Mouse (Mus musculus) embryonic stem cell, embryonic (primary cell): ENCODE data around the gene Tmem132d.

Experiments used
- CTCF ChIA-PET, 4 experiments: fragments of 300-600 bp in 2 of 4; fragments of 350-600 bp in 2 of 4; sonication (Branson Sonifier 250); formaldehyde crosslinking; loops; one replicate each; lab custom pipeline; 2022; ENCODE audit warnings: inconsistent platforms in 2 of 4; lab: Charles Lee
- POLR2A ChIA-PET, 4 experiments: fragments of 300-600 bp in 2 of 4; fragments of 350-600 bp in 2 of 4; sonication (Branson Sonifier 250); formaldehyde crosslinking; loops; one replicate each; lab custom pipeline; 2022; ENCODE audit warnings: antibody characterized with exemption in 4 of 4, inconsistent platforms in 1 of 4; lab: Charles Lee

The Tmem132d gene

GRCm38 (mm10) chr5:128432916-128433315 lies at the start of gene Tmem132d:
Tmem132d (minus strand) TSS chr5:128433077.
- POLR2A ChIA-PET: interaction anchor here in 1 of 4 experiments (1.5 kb wide), 1 partner anchor 736 kb away, joined by 3 read pairs; no protein-coding TSS in a partner anchor

DNA sequence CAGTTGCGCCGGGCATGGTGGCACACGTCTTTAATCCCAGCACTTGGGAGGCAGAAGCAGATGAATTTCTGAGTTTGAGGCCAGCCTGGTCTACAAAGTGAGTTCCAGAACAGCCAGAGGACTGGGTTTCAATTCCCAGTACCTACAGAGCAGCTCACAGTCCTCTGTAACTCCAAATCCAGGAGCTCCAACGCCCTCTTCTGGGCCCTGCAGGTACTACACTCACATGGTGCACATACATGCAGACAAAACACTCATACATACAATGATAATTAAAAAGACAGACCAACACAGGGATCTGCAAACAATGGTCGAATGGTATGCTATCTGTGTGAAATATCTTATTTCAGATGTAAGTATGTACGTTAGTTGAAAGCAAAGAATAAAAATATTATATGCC lies 47.9 kb upstream of the Tmem132d start:
- ChIA-PET POLR2A (interaction anchor here in 1 of 4 experiments (1.3 kb wide), 2 partner anchors 13 to 18 kb away, joined by 3 read pairs; no protein-coding TSS in a partner anchor), CTCF (interaction anchor here in 3 of 4 experiments (0.6 to 1.0 kb wide), 10 partner anchors 10 to 1227 kb away, joined by 3 to 7 read pairs (median 3); no protein-coding TSS in a partner anchor)

More at GRCm38 (mm10) chr5:128432916-128433315, at the start of gene Tmem132d:
- CTCF ChIA-PET: interaction anchor here in 1 of 4 experiments (1.7 kb wide), 1 partner anchor 82 kb away, joined by 5 read pairs; no protein-coding TSS in a partner anchor

- POLR2A ChIA-PET: interaction anchor here in 1 of 4 experiments (0.9 to 1.6 kb wide), 3 partner anchors 11 to 25 kb away, joined by 4 to 5 read pairs (median 4); no protein-coding TSS in a partner anchor
Observed at GRCm38 (mm10) chr5:128475372-128475771, 42.5 kb upstream of the Tmem132d start.

GRCm38 (mm10) chr5:128469812-128470211 lies 36.9 kb upstream of the Tmem132d start:
- POLR2A ChIA-PET: interaction anchor here in 2 of 4 experiments (0.6 to 1.2 kb wide), 2 partner anchors 10 to 1178 kb away, joined by 3 to 9 read pairs; no protein-coding TSS in a partner anchor

More at GRCm38 (mm10) chr5:128475372-128475771, 42.5 kb upstream of the Tmem132d start:
- CTCF ChIA-PET: interaction anchor here in 2 of 4 experiments (1.1 to 1.9 kb wide), 3 partner anchors 14 to 23 kb away, joined by 3 to 8 read pairs (median 4); no protein-coding TSS in a partner anchor

DNA sequence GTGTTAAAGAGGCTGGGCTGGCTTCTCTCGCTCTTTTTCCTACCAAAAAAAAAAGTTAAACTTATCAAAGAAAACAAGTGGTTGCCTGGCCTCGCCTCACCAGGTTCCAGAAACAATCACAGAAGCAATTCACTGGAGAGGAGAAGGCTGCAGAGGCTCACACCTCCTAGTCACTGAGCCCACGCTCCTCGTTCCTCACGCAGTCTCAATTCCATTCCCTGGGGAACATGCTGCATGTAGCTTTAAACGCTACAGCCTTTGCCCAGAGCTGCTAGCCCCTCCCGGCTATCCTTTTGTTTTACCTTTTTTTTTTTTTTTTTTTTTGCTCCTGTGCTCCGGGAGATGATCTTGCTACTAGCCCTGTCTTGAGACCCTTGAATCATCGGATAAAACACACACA lies 31.6 kb upstream of the Tmem132d start:
- POLR2A ChIA-PET: interaction anchor here in 1 of 4 experiments (0.7 to 1.0 kb wide), 2 partner anchors 188 to 1091 kb away, joined by 3 to 4 read pairs; no protein-coding TSS in a partner anchor
- CTCF ChIA-PET: interaction anchor here (0.6 to 1.3 kb wide), 7 partner anchors 25 to 1730 kb away, joined by 3 to 9 read pairs (median 3); no protein-coding TSS in a partner anchor

More at GRCm38 (mm10) chr5:128469812-128470211, 36.9 kb upstream of the Tmem132d start:
- CTCF ChIA-PET: interaction anchor here (0.5 to 2.4 kb wide), 8 partner anchors 9 to 441 kb away, joined by 3 to 9 read pairs (median 4); no protein-coding TSS in a partner anchor

DNA sequence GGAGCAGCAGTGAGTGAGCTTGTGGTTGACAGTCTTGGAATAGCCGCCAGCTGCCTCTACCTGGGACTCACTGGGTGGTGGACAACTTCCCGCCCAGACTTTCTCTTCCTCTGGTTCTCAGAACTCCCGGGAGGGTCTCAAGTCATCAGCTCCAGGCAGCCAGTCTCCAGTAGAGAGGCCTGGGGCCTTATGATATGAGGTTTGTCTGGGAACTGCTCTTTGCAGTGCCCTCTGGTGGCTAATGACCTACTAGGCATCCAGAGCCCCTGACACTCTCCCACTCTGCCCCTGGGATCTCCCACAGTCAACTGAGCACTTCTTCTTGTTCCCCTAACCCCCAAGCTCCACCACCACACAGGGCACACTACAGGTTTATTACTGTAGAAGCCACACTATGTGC lies 27.7 kb upstream of the Tmem132d start:
- CTCF ChIA-PET: interaction anchor here (0.5 to 1.8 kb wide), 27 partner anchors 9 to 837 kb away, joined by 3 to 14 read pairs (median 4); no protein-coding TSS in a partner anchor
- POLR2A ChIA-PET: interaction anchor here in 3 of 4 experiments (0.6 to 1.5 kb wide), 3 partner anchors 11 to 1319 kb away, joined by 3 to 12 read pairs (median 3); no protein-coding TSS in a partner anchor

DNA sequence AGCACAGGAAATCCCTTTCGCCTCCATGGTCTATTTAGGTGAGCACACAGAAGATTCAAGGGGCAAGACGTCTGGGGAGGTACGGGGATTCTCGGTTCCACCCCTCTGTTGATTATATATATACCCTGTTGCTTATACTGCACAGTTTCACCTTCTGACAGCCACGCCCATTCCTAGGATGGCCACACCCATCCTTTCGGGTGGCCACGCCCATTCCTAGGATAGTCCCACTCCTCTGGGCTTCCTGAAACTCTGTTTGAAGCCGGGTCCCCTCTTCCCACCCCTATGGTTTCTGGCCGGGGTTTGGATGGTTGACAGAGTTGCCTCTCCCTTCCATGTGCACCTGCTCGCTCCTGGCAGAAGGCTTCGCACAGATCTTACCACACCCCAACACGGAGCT lies 22.9 kb upstream of the Tmem132d start:
- ChIA-PET POLR2A (interaction anchor here in 2 of 4 experiments (0.6 to 1.2 kb wide), 3 partner anchors 11 to 610 kb away, joined by 3 to 4 read pairs (median 3); no protein-coding TSS in a partner anchor), CTCF (no interaction called here)

- ChIA-PET CTCF (interaction anchor here (0.6 to 2.5 kb wide), 10 partner anchors 8 to 1117 kb away, joined by 3 to 12 read pairs (median 8); no protein-coding TSS in a partner anchor), POLR2A (interaction anchor here in 1 of 4 experiments (1.1 kb wide), 1 partner anchor 15 kb away, joined by 3 read pairs; no protein-coding TSS in a partner anchor)
Observed at GRCm38 (mm10) chr5:128452196-128452595, 19.3 kb upstream of the Tmem132d start.

DNA sequence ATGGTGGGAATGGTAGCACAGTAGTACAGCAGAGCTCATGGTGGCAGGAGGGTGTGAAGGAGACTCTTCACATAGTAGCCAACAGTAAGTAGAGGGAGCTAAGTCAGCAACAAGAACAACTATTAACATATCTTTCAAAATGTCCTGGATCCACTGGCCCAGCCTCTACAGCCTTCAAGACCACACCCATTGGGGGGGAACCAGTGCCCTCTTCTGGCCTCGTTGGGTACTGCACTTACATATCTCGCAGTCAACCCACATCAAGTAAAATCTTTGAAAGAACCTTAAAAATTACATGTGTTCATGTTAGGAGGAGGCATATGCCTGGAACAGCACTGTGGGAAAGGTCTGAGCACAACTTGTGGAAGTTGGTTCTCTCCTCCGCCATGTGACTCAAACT lies 17.9 kb upstream of the Tmem132d start:
- ChIA-PET CTCF (interaction anchor here (0.5 to 2.5 kb wide), 25 partner anchors 9 to 620 kb away, joined by 3 to 14 read pairs (median 3); no protein-coding TSS in a partner anchor), POLR2A (interaction anchor here in 1 of 4 experiments (0.6 to 1.9 kb wide), 4 partner anchors 10 to 453 kb away, joined by 3 to 6 read pairs (median 4); no protein-coding TSS in a partner anchor)

DNA sequence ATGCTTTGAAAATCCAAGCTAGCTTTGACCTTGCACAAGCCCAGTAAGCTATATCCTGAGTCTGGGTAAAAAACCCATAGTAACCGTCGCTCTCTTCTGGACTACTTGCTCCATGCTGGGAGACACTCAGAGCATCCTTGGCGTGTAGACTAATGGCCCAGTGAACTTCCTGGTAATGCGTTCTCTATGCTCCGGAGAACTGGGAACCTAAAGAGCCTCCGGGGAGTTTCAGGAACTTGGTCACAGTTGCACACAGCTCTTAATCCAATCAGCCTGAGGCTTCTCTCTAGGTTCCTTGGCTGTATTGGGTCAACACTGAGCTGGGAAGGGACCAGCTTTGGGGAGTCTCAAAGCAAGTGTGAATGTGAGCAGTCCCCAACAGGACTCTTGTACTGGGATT lies 12.0 kb upstream of the Tmem132d start:
- ChIA-PET CTCF (interaction anchor here (0.6 to 1.2 kb wide), 9 partner anchors 8 to 796 kb away, joined by 3 to 13 read pairs (median 3); no protein-coding TSS in a partner anchor), POLR2A (interaction anchor here in 1 of 4 experiments (0.7 to 1.3 kb wide), 4 partner anchors 11 to 489 kb away, joined by 3 to 6 read pairs (median 4); no protein-coding TSS in a partner anchor)

DNA sequence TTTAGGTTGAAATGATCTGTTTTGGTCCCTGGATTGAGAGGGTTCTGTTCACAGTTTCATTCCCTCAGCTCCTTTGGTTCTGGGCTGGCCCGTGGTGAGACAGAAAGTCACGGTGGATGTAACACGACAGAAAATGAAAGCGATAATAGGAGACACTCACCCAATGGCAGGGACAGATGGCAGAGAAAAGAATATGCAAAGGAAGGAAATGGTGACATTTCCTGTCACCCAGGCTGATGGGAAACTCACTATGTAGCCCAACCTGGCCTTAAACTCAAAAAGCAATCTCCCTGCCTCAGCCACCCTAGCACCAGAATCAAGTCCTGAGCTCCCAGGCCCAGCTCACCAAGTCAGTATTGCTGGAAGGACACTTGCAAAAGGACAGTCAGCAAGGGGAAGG lies 11.0 kb upstream of the Tmem132d start:
- POLR2A ChIA-PET: interaction anchor here in 1 of 4 experiments (1.2 to 1.3 kb wide), 2 partner anchors 10 to 40 kb away, joined by 3 to 6 read pairs; no protein-coding TSS in a partner anchor
- CTCF ChIA-PET: interaction anchor here (0.6 to 1.2 kb wide), 4 partner anchors 10 to 525 kb away, joined by 3 to 5 read pairs (median 3); no protein-coding TSS in a partner anchor

DNA sequence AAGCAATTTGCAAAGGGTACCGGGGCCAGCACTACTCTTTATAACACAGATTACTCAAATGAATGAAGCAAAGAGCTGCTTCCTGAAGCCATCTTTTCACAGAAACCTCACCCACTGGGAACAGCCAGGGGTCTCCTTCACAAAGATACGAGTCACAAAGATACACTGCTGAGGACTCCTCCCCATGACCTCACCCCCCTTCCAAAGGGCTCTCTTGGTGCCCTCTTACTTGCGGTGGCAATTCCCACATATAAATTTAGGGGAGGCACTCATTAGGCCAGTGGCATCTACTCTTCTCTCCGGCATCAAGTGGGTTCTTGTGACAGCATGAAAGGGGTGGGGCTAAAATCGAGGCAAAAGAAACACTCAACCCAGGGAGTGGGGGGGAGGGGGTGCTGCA lies 8.2 kb upstream of the Tmem132d start:
- POLR2A ChIA-PET: interaction anchor here in 1 of 4 experiments (1.2 to 1.8 kb wide), 2 partner anchors 10 to 50 kb away, joined by 4 to 6 read pairs; no protein-coding TSS in a partner anchor
- CTCF ChIA-PET: interaction anchor here in 3 of 4 experiments (0.6 to 1.5 kb wide), 4 partner anchors 9 to 49 kb away, joined by 3 read pairs; no protein-coding TSS in a partner anchor

DNA sequence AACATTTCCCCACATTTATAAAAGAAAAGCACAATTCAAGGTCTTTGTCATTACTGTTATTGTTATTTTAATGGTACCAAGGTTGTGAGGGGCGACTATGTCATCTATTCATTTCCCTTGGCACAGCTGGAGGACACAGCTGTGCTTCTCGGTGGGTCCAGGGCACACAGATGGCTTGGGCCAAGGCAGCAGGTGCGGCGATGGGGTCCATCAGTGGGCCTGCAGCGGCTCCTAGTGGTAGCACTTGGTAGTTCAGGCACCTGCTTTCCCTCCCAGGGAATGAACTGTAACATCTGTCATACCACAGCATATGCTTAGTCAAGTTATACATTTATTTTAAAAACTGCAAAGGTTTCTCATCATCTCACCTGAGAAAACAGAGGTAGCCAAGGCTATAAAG lies 7.0 kb upstream of the Tmem132d start:
- POLR2A ChIA-PET: interaction anchor here in 1 of 4 experiments (1.8 kb wide), 1 partner anchor 11 kb away, joined by 6 read pairs; no protein-coding TSS in a partner anchor
- CTCF ChIA-PET: interaction anchor here (0.6 to 1.5 kb wide), 11 partner anchors 11 to 760 kb away, joined by 3 to 6 read pairs (median 3); no protein-coding TSS in a partner anchor

- ChIA-PET POLR2A (interaction anchor here in 1 of 4 experiments (0.6 to 1.2 kb wide), 2 partner anchors 14 to 38 kb away, joined by 3 read pairs; no protein-coding TSS in a partner anchor), CTCF (interaction anchor here in 3 of 4 experiments (0.6 to 2.6 kb wide), 9 partner anchors 12 to 1099 kb away, joined by 3 to 10 read pairs (median 5); no protein-coding TSS in a partner anchor)
Observed at GRCm38 (mm10) chr5:128438078-128438477, 5.2 kb upstream of the Tmem132d start.

DNA sequence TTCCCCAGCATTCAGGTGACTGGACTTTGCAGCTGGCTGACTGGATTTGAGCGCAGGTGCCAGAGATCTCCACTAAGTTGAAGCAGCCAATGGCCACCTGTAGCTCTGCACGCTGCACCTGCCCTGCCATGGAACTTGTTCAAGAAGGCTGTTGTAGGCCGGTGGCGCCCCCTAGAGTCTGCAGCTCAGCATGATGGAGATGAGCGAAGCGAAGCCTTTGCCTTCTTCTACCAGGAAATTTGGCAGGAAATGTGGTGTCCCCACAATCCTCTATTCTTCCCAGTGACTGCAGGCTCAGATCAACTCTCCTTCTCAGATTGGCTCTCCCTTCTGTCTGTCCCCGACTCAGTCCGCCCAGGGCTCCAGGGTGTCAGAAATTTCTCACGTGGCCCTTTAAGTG lies 4.0 kb upstream of the Tmem132d start:
- CTCF ChIA-PET: interaction anchor here (0.6 to 2.6 kb wide), 45 partner anchors 8 to 1996 kb away, joined by 3 to 15 read pairs (median 4); no protein-coding TSS in a partner anchor
- POLR2A ChIA-PET: interaction anchor here in 1 of 4 experiments (1.2 to 1.6 kb wide), 2 partner anchors 11 to 15 kb away, joined by 3 to 4 read pairs; no protein-coding TSS in a partner anchor

GRCm38 (mm10) chr5:128435683-128436082 lies 2.8 kb upstream of the Tmem132d start:
- POLR2A ChIA-PET: interaction anchor here in 1 of 4 experiments (1.6 kb wide), 1 partner anchor 10 kb away, joined by 4 read pairs; no protein-coding TSS in a partner anchor
- CTCF ChIA-PET: interaction anchor here in 3 of 4 experiments (0.6 to 2.3 kb wide), 8 partner anchors 28 to 333 kb away, joined by 3 to 14 read pairs (median 4); no protein-coding TSS in a partner anchor

DNA sequence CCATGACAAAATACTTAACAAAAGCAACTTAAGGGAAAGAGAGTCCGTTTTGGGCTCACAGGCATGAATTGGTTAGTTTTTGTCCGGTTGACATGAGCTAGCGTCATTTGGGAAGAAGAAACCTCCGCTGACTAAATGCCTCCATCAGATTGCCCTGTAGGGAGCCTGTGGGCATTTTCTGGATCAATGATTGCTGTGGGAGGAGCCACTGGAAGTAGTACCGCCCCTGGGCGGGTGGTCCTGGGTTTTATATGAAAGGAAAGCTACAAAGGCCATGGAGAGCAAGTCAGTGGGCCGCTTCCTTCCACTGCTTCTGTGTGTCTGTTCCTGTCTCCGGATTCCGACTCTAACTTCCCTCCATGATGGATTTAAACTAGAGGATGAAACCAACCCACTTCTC lies 909 bp upstream of the Tmem132d start:
- POLR2A ChIA-PET: interaction anchor here in 1 of 4 experiments (1.1 to 1.5 kb wide), 2 partner anchors 11 to 737 kb away, joined by 3 to 6 read pairs; no protein-coding TSS in a partner anchor

More for the DNA sequence above, 909 bp upstream of the Tmem132d start:
- CTCF ChIA-PET: interaction anchor here in 3 of 4 experiments (0.6 to 1.8 kb wide), 6 partner anchors 9 to 486 kb away, joined by 3 to 5 read pairs (median 4); no protein-coding TSS in a partner anchor
